In genomic region chr15:80157197-80157943, GRCm38 (mm10) we compare ENCODE assay signal across 18 mouse cellular contexts. TPM values are rescaled to one million over a fixed set of nuclear protein-coding genes. Genes with fewer than 3 reads are reported as not detected.
DNase-seq lines count a peak whose midpoint lies in the region; ATAC-seq lines count a peak whose summit lies in the region.
"Had no signal": no experiment of that assay in that cellular context is flagged by ENCODE, and none has a peak within 500 bp of the region (broad histone marks: within the 10 kb centered on the region; RNA-seq: fewer than 3 reads in every experiment).

No protein-coding gene starts in this region.

- no peak for ATAC-seq in kidney, embryonic 15.5 days (replicated peaks; ENCODE audit: low FRiP score)
- ATAC-seq in intestine, embryonic 15.5 days: no peak
- ATAC-seq in stomach, embryonic 14.5 days (ENCODE audit: insufficient number of reproducible peaks, insufficient read depth, low FRiP score, low read depth): no peak
- no peak for ATAC-seq in forebrain, embryonic 11.5 days (replicated peaks; ENCODE audit: low FRiP score)
- ATAC-seq: activated CD4-positive, CD25-positive, alpha-beta regulatory T cell, adult 4 months had no signal

- DNase-seq in cerebellum, postnatal 14 days: peak; percentile 53 to 64
- DNase-seq in cerebellum, adult 18-20 months: no peak
- peak; percentile 37 to 57 for DNase-seq in kidney, postnatal 36 days
- no peak for DNase-seq in forebrain, embryonic 11.5 days (ENCODE audit: low spot score)
- DNase-seq: B cell, adult 2 months; embryo, embryonic 11 days; gastrocnemius, postnatal 14 days; kidney, adult 11 months; left cerebral cortex, postnatal 4 days; right cerebral cortex, postnatal 14 days; thymus, postnatal 4 days had no signal

- H3K9me3 ChIP-seq in kidney, embryonic 15.5 days (replicated peaks): no peaks in the 10 kb centered on the region
- no peaks in the 10 kb centered on the region for H3K9me3 ChIP-seq in intestine, embryonic 15.5 days
- H3K9me3 ChIP-seq in stomach, embryonic 14.5 days (ENCODE audit: control insufficient read depth, low read depth, low read length): no peaks in the 10 kb centered on the region
- H3K9me3 ChIP-seq in forebrain, embryonic 11.5 days (ENCODE audit: control insufficient read depth, low read length): no peaks in the 10 kb centered on the region
- H3K9me3 ChIP-seq: forebrain, embryonic 12.5 days; neural tube, embryonic 13.5 days had no signal

- no peaks in the 10 kb centered on the region for H3K27me3 ChIP-seq in kidney, embryonic 15.5 days
- no peaks in the 10 kb centered on the region for H3K27me3 ChIP-seq in intestine, embryonic 15.5 days (replicated peaks)
- H3K27me3 ChIP-seq in stomach, embryonic 14.5 days (ENCODE audit: control insufficient read depth, insufficient read depth, low read length): no peaks in the 10 kb centered on the region
- H3K27me3 ChIP-seq in forebrain, embryonic 11.5 days (ENCODE audit: control insufficient read depth, insufficient read depth, low read length): no peaks in the 10 kb centered on the region
- H3K27me3 ChIP-seq: forebrain, embryonic 12.5 days; neural tube, embryonic 13.5 days had no signal

- no peak overlapping the region for H3K27ac ChIP-seq in kidney, embryonic 15.5 days
- H3K27ac ChIP-seq in intestine, embryonic 15.5 days: peak overlapping the region; percentile 89
- H3K27ac ChIP-seq in stomach, embryonic 14.5 days (ENCODE audit: low read length): peak overlapping the region; percentile 95; the same call in 1 of the 2 replicates
- H3K27ac ChIP-seq in forebrain, embryonic 11.5 days (ENCODE audit: low read depth, low read length): no peak overlapping the region
- H3K27ac ChIP-seq: forebrain, embryonic 12.5 days; hindbrain, embryonic 14.5 days; neural tube, embryonic 13.5 days had no signal

- H3K9ac ChIP-seq in kidney, embryonic 15.5 days: no peak overlapping the region
- H3K9ac ChIP-seq in intestine, embryonic 15.5 days: no peak overlapping the region
- H3K9ac ChIP-seq in stomach, embryonic 14.5 days (replicated peaks; ENCODE audit: low read depth, low read length): no peak overlapping the region
- H3K9ac ChIP-seq in forebrain, embryonic 11.5 days (ENCODE audit: low read length): no peak overlapping the region
- H3K9ac ChIP-seq: forebrain, embryonic 12.5 days; hindbrain, embryonic 14.5 days; neural tube, embryonic 13.5 days had no signal

- H3K4me2 ChIP-seq in kidney, embryonic 15.5 days: no peak overlapping the region
- no peak overlapping the region for H3K4me2 ChIP-seq in intestine, embryonic 15.5 days (replicated peaks)
- no peak overlapping the region for H3K4me2 ChIP-seq in stomach, embryonic 14.5 days (replicated peaks; ENCODE audit: low read depth, low read length)
- no peak overlapping the region for H3K4me2 ChIP-seq in forebrain, embryonic 11.5 days (ENCODE audit: low read depth, low read length, severe bottlenecking)
- H3K4me2 ChIP-seq: forebrain, embryonic 12.5 days; hindbrain, embryonic 14.5 days; neural tube, embryonic 13.5 days had no signal

- H3K36me3 ChIP-seq in kidney, embryonic 15.5 days: peaks cover 93% of the 10 kb centered on the region
- H3K36me3 ChIP-seq in intestine, embryonic 15.5 days: peaks cover 39% of the 10 kb centered on the region
- H3K36me3 ChIP-seq in stomach, embryonic 14.5 days (ENCODE audit: control insufficient read depth, insufficient read depth, low read length): peaks cover 67% of the 10 kb centered on the region
- H3K36me3 ChIP-seq in forebrain, embryonic 11.5 days (ENCODE audit: control insufficient read depth, insufficient read depth, low read length): peaks cover 13% of the 10 kb centered on the region

- 77% methylated on average over 22 of the region's 22 CpGs for WGBS in kidney, embryonic 15.5 days
- WGBS in intestine, embryonic 15.5 days: 86% methylated on average over 22 of the region's 22 CpGs
- WGBS in stomach, embryonic 14.5 days: 85% methylated on average over 22 of the region's 22 CpGs
- 94% methylated on average over 22 of the region's 22 CpGs for WGBS in forebrain, embryonic 11.5 days

- peaks cover 44% of the 10 kb centered on the region for H3K4me1 ChIP-seq in kidney, embryonic 15.5 days
- peaks cover 32% of the 10 kb centered on the region for H3K4me1 ChIP-seq in intestine, embryonic 15.5 days (replicated peaks)
- peaks cover 11% of the 10 kb centered on the region; the same call in 1 of the 2 replicates for H3K4me1 ChIP-seq in stomach, embryonic 14.5 days (ENCODE audit: control insufficient read depth, insufficient read depth, low read length)
- no peaks in the 10 kb centered on the region for H3K4me1 ChIP-seq in forebrain, embryonic 11.5 days (replicated peaks; ENCODE audit: control insufficient read depth, insufficient read depth, low read length)

- H3K4me3 ChIP-seq in kidney, embryonic 15.5 days (replicated peaks): no peak overlapping the region
- no peak overlapping the region for H3K4me3 ChIP-seq in intestine, embryonic 15.5 days (replicated peaks)
- no peak overlapping the region for H3K4me3 ChIP-seq in stomach, embryonic 14.5 days (ENCODE audit: low read depth, low read length)
- no peak overlapping the region for H3K4me3 ChIP-seq in forebrain, embryonic 11.5 days (ENCODE audit: low read depth, low read length)
- H3K4me3 ChIP-seq: forebrain, embryonic 12.5 days; neural tube, embryonic 13.5 days had no signal

RNA-seq across cellular contexts. Expression of gene Mgat3, which starts 16.2 kb away (rescaled TPM):
- polyA plus RNA-seq in kidney, embryonic 15.5 days (2015; fragmentation: Nextera tagmentation; extraction: Ambion mirVana): 6.4 and 7.3 TPM in 2 replicates
- 12.1 and 13.6 TPM in 2 replicates for polyA plus RNA-seq in intestine, embryonic 15.5 days (2015; fragmentation: Nextera tagmentation; extraction: Ambion mirVana)
- polyA plus RNA-seq in stomach, embryonic 14.5 days (2014; fragmentation: Nextera tagmentation; extraction: Ambion mirVana): 12.8 and 13.7 TPM in 2 replicates
- polyA plus RNA-seq in forebrain, embryonic 11.5 days (2014; fragmentation: Nextera tagmentation; extraction: Ambion mirVana): 8.8 and 9.2 TPM in 2 replicates

RNA-seq across cellular contexts. Expression of gene Tab1, which starts 24.4 kb away (rescaled TPM):
- 34.6 and 39.1 TPM in 2 replicates for polyA plus RNA-seq in kidney, embryonic 15.5 days (2015; fragmentation: Nextera tagmentation; extraction: Ambion mirVana)
- polyA plus RNA-seq in intestine, embryonic 15.5 days (2015; fragmentation: Nextera tagmentation; extraction: Ambion mirVana): 28.5 and 29.0 TPM in 2 replicates
- polyA plus RNA-seq in stomach, embryonic 14.5 days (2014; fragmentation: Nextera tagmentation; extraction: Ambion mirVana): 32.2 and 34.9 TPM in 2 replicates
- 36.7 and 40.0 TPM in 2 replicates for polyA plus RNA-seq in forebrain, embryonic 11.5 days (2014; fragmentation: Nextera tagmentation; extraction: Ambion mirVana)

Comparison
In these comparisons a context has a peak if more than half of its experiments do, and no peak if none do; other contexts are left out.
1. DNase-seq: peak in cerebellum, postnatal 14 days (2 of 2) and kidney, postnatal 36 days (2 of 2); none in cerebellum, adult 18-20 months (0 of 2) and forebrain, embryonic 11.5 days (single experiment).
2. H3K27ac ChIP-seq: peak in intestine, embryonic 15.5 days (single experiment) and stomach, embryonic 14.5 days (single experiment); none in kidney, embryonic 15.5 days (single experiment) and forebrain, embryonic 11.5 days (single experiment).